Mouse (Mus musculus): Measurements from ENCODE around the gene Nt5c3b. TPM values are rescaled to one million over a fixed set of nuclear protein-coding genes. Genes with fewer than 3 reads are reported as not detected.

Gene Nt5c3b
- polyA plus RNA-seq, 1 experiment, result 79.9 TPM

DNA sequence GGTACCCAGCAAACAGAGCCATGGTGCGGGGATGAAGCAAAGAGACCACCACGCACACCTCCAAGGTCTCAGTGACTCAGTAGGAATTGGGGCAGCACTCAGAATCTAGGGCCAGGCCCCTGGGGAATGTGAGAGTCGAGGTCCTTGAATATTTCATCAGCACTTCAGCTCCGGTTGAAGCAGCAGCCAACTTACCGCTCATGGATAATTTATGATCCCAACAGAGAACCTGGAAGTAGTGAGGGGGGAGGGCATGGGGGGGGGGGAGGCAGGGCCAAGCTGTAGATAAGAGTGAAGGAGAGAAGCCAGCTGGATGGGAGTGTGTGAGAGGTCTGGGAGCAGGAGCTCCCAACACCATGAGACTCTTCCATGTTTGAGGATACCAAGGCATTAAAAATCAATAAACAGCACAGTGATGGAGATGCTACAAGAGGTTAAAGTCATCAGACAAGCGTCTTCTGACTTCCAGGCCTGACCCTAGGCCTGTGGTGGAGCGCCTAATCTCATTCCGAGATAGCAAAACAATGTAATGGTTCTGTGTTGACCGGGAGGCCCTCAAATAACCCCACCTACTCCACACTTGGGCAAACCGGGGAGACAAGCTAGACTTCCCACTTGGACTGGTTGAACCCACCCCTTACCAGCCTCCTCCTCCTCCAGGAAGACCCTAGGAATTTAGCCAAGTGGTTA, 38.0 kb downstream of the Nt5c3b start:
- WGBS, result 89% methylated on average over 10 of the region's 10 CpGs
- H3K27me3 ChIP-seq (ENCODE audit: control insufficient read depth, insufficient read depth, low read length), result no peaks in the 10 kb centered on the region
- DNase-seq, result no peak

DNA sequence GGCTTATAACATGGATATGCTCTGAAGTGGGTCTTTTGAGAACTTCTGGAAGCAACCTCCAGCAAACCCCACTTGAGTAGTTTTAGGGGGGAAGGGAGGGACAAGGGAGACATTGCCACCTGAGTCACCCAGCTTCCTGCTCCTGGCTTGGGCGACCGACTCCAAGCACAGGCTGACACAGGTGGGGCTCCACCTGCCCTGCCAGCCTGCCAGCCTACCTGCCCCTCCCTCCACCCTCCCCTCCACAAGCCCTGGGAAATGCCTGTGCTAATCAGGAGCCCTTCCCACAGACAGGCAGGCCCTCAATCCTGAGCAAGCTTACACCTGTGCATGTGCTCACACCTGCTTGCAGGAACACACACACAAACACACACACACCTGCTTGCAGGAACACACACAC, 38.9 kb downstream of the Nt5c3b start:
- no peak for DNase-seq
- Histone ChIP-seq H3K4me3 (replicated peaks; ENCODE audit: insufficient read depth, low read depth, low read length) (no peak overlapping the region), H3K4me1 (ENCODE audit: control insufficient read depth, insufficient read depth, low read length) (peaks cover 21% of the 10 kb centered on the region), H3K27me3 (ENCODE audit: control insufficient read depth, insufficient read depth, low read length) (no peaks in the 10 kb centered on the region), H3K27ac (ENCODE audit: insufficient read depth, low read length) (no peak overlapping the region)
- TF ChIP-seq CTCF (IDR thresholded peaks at IDR 0.05; ENCODE audit: borderline replicate concordance, insufficient read depth, low read depth, low read length) (no peak), POLR2A (IDR thresholded peaks at IDR 0.05; ENCODE audit: borderline replicate concordance, insufficient read depth, low read length) (no peak)
- WGBS, result 41% methylated on average over 2 of the region's 2 CpGs

More for the DNA sequence above, 38.0 kb downstream of the Nt5c3b start:
- no peak overlapping the region for H3K27ac ChIP-seq (ENCODE audit: insufficient read depth, low read length)
- H3K4me3 ChIP-seq (replicated peaks; ENCODE audit: insufficient read depth, low read depth, low read length), result no peak overlapping the region
- H3K4me1 ChIP-seq (ENCODE audit: control insufficient read depth, insufficient read depth, low read length), result peaks cover 30% of the 10 kb centered on the region
- TF ChIP-seq CTCF (IDR thresholded peaks at IDR 0.05; ENCODE audit: borderline replicate concordance, insufficient read depth, low read depth, low read length) (no peak), POLR2A (IDR thresholded peaks at IDR 0.05; ENCODE audit: borderline replicate concordance, insufficient read depth, low read length) (no peak)

DNA sequence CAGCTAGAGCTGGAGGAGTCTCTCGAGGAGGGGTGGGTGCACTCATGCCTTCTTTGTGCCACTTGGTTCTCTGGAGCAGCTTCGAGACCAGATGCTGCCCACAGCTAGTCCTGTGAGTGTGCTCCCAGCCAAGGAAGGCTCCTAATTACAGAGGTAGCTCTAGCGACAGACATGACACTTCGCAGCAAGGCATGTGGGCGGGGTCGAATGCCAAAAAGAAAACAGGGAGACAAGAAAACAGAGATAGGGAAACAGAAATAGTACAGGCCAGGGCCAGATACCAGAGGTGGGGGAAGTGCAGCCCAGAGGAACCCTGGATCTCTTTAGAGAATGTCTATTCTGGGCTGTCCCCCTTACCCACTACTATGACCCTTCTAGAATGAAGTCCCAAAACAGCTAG, 39.4 kb downstream of the Nt5c3b start:
- Histone ChIP-seq H3K4me1 (ENCODE audit: control insufficient read depth, insufficient read depth, low read length) (peaks cover 20% of the 10 kb centered on the region), H3K27ac (ENCODE audit: insufficient read depth, low read length) (no peak overlapping the region), H3K4me3 (replicated peaks; ENCODE audit: insufficient read depth, low read depth, low read length) (no peak overlapping the region), H3K27me3 (ENCODE audit: control insufficient read depth, insufficient read depth, low read length) (no peaks in the 10 kb centered on the region)
- no peak for DNase-seq
- WGBS, result 56% methylated on average over 6 of the region's 6 CpGs
- TF ChIP-seq POLR2A (IDR thresholded peaks at IDR 0.05; ENCODE audit: borderline replicate concordance, insufficient read depth, low read length), result no peak

DNA sequence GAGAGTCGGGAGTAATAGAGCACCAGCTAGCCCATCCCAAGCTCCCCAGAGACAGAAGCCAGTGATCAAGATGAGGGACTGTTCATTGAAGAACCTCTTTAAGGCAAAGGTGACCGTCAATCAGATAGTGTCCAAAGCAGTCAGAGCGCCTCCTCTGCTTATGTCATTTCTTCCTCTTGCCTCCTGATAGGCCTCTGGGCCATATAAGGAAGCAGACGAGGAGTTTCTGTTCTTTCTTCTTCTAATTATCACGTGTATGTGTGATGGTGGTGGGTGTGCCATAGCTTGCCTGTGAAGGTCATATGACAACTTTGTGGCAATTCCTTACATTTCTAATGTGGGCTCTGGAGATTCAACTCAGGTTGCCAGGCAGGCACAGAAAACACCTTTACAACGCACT, 40.8 kb downstream of the Nt5c3b start:
- DNase-seq, result no peak
- 93% methylated on average over 6 of the region's 6 CpGs for WGBS

DNA sequence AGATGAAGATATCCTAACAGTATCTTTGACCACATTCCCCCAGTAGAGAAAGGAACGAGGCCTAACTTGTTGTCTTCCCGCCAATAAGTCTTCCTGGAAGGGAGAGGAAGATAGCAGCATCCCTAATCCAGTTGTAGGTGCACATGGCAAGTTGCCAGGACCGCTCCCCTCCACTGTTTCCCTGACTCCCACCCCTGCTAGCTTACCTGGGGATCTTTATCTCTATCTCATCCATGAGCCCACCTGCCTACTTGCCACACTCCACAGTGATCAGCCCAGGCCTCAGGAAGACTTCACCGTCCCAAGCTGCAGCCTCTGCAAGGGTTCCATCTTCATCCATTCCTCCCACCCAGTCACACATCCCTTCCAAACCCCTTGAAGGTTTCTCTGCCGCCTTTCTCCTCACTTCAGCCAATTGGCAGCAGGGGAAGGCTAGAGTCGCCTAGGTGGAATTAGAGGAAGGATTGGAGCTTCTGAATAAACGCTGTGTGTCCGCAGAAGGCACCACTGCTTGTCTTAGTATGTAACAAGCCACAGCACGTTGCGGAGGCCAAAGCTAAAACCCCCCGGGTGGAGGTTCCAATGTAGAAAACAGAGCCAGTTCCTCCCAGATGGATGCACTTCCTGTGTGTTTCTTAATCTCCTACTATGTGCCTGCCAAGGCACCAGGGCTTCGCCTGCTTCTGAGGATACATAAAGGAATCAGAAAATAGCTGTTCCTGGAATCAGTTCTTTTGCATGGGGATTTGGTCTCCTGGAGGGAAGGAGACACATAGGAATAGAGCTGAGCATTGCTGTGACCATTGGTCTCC, 41.7 kb downstream of the Nt5c3b start:
- no peak for DNase-seq
- H3K4me3 ChIP-seq (replicated peaks; ENCODE audit: insufficient read depth, low read depth, low read length), result no peak overlapping the region
- H3K4me1 ChIP-seq (ENCODE audit: control insufficient read depth, insufficient read depth, low read length), result peaks cover 5% of the 10 kb centered on the region
- no peaks in the 10 kb centered on the region for H3K27me3 ChIP-seq (ENCODE audit: control insufficient read depth, insufficient read depth, low read length)
- H3K27ac ChIP-seq (ENCODE audit: insufficient read depth, low read length), result no peak overlapping the region
- no peak for TF ChIP-seq CTCF (IDR thresholded peaks at IDR 0.05; ENCODE audit: borderline replicate concordance, insufficient read depth, low read depth, low read length)
- no peak for TF ChIP-seq POLR2A (IDR thresholded peaks at IDR 0.05; ENCODE audit: borderline replicate concordance, insufficient read depth, low read length)
- WGBS, result 50% methylated on average over 12 of the region's 12 CpGs

More for the DNA sequence above, 40.8 kb downstream of the Nt5c3b start:
- TF ChIP-seq POLR2A (IDR thresholded peaks at IDR 0.05; ENCODE audit: borderline replicate concordance, insufficient read depth, low read length) (no peak), CTCF (IDR thresholded peaks at IDR 0.05; ENCODE audit: borderline replicate concordance, insufficient read depth, low read depth, low read length) (no peak)
- Histone ChIP-seq H3K4me1 (ENCODE audit: control insufficient read depth, insufficient read depth, low read length) (peaks cover 7% of the 10 kb centered on the region), H3K27ac (ENCODE audit: insufficient read depth, low read length) (no peak overlapping the region), H3K4me3 (replicated peaks; ENCODE audit: insufficient read depth, low read depth, low read length) (no peak overlapping the region), H3K27me3 (ENCODE audit: control insufficient read depth, insufficient read depth, low read length) (no peaks in the 10 kb centered on the region)

- 84% methylated on average over 9 of the region's 9 CpGs for WGBS
- no peak for TF ChIP-seq CTCF (IDR thresholded peaks at IDR 0.05; ENCODE audit: borderline replicate concordance, insufficient read depth, low read depth, low read length)
- TF ChIP-seq POLR2A (IDR thresholded peaks at IDR 0.05; ENCODE audit: borderline replicate concordance, insufficient read depth, low read length), result no peak
Measured at GRCm38 (mm10) chr11:100399320-100399719, 42.3 kb downstream of the Nt5c3b start.

DNA sequence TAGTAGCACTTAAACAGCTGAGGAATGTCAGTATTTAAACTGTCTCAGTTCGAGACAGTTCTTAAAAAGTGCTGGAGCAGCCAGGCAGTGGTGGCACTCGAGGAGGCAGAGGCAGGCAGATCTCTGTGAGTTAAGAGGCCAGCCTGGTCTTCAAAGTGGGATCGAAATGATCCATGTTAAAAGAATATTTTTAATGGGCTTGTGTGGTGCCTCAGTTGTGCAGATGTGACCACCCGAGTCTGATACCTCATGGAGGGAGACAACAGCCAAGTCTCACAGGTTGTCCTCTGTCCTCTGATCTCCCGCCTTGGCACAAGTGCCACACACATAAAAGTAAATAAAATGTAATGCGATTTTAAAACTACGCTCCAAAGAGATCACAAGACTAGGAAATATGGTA, 43.1 kb downstream of the Nt5c3b start:
- H3K4me1 ChIP-seq (ENCODE audit: control insufficient read depth, insufficient read depth, low read length), result peaks cover 13% of the 10 kb centered on the region
- H3K27me3 ChIP-seq (ENCODE audit: control insufficient read depth, insufficient read depth, low read length), result no peaks in the 10 kb centered on the region
- TF ChIP-seq CTCF (IDR thresholded peaks at IDR 0.05; ENCODE audit: borderline replicate concordance, insufficient read depth, low read depth, low read length) (no peak), POLR2A (IDR thresholded peaks at IDR 0.05; ENCODE audit: borderline replicate concordance, insufficient read depth, low read length) (no peak)
- H3K4me3 ChIP-seq (replicated peaks; ENCODE audit: insufficient read depth, low read depth, low read length), result no peak overlapping the region
- 93% methylated on average over 7 of the region's 7 CpGs for WGBS
- no peak overlapping the region for H3K27ac ChIP-seq (ENCODE audit: insufficient read depth, low read length)
- DNase-seq, result no peak

More at GRCm38 (mm10) chr11:100399320-100399719, 42.3 kb downstream of the Nt5c3b start:
- Histone ChIP-seq H3K27ac (ENCODE audit: insufficient read depth, low read length) (no peak overlapping the region), H3K27me3 (ENCODE audit: control insufficient read depth, insufficient read depth, low read length) (no peaks in the 10 kb centered on the region), H3K4me1 (ENCODE audit: control insufficient read depth, insufficient read depth, low read length) (peaks cover 8% of the 10 kb centered on the region), H3K4me3 (replicated peaks; ENCODE audit: insufficient read depth, low read depth, low read length) (no peak overlapping the region)
- DNase-seq, result no peak

Data from cerebellum, adult 2 months (tissue).